Mouse (Mus musculus) 3134 (cell line): ENCODE results near the gene Stx4a.
A peak's percentile ranks its signal among the peaks of the same experiment; 100 is the strongest.
"Not testable (repeated sequence)": the region's sequence is repeated elsewhere in the genome, so short reads cannot be mapped to it uniquely, and the experiment has no call there.

ENCODE experiments used
- DNase-seq: peaks from one replicate; pipeline ENCODE4 v3.0.0-alpha.2; 2011; ENCODE audit warnings: low spot score; ENCODE audit not compliant: insufficient read length; ENCODE audit errors: extremely low read depth

The Stx4a gene

GRCm38 (mm10) chr7:127814241-127814921 lies 9.7 kb upstream of the Stx4a start:
- no peak for DNase-seq

DNA sequence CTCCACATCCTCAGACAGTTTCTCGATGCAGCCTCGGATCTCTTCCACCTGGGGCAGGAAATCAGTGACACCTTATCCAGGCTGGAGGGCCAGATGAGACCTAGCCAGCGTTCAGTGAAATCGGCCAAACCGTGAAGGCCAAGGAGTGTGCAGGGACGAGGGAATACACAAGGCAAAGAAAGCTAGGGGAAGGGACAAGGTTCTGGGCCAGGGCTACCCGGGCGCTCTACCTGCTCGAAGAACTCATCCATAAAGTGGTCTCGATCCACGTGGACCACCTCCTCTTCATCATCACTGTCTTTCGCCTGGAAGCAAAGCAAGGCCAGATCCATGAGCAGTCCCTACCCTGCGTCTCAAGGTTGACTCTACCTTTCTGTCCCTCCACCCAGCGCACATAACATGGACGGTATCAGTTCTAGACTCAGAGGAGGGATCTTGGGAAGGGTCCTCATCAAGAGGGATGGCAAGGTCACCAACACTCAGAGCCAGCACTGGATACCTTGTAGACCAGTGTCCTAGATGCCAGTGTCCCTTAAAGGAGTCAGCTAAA lies 8.9 kb upstream of the Stx4a start:
- no peak for DNase-seq

DNA sequence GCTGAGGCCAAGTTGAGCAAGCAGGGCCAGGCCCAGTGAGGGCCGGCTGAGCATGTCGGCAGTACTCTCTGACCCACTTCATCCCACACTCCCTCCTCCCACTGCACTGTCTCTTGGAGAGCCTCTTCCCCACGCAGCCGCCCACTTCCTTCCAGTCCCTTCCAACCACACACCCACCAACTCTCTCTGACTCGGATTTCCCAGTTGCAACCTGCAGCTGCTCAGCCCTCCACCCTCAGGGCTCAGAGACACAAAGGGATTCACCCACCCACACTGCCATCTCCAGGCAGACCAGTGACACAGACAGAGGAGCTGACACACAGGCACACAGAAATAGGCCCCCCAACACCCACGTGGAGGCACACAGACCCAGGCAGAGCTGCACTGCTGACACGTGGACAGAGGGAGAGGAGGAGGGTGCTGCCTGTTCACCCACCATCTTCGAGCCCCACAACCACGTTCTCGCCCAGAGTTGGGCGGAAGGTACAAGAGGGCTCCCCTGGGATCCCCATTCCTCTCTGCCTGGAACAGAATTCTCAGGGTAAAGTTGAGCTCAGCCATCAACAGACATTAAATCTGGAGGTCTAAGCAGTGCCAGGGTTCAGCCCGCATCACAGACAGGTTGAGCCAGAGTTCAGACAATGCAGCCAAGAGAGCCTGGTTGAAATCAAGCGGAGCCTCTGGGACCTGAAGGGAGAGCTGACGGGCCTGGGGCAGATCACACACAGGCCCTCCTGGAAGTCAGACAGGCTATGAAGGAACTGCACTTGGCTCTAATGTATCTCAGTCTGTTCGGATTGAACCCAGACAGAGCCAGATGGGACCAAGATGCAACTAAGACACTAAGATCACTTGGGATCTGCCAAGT lies 7.9 kb upstream of the Stx4a start:
- DNase-seq = no peak

- no peak for DNase-seq
These were observed 7.0 kb upstream of the Stx4a start for GRCm38 (mm10) chr7:127817053-127817452.

DNA sequence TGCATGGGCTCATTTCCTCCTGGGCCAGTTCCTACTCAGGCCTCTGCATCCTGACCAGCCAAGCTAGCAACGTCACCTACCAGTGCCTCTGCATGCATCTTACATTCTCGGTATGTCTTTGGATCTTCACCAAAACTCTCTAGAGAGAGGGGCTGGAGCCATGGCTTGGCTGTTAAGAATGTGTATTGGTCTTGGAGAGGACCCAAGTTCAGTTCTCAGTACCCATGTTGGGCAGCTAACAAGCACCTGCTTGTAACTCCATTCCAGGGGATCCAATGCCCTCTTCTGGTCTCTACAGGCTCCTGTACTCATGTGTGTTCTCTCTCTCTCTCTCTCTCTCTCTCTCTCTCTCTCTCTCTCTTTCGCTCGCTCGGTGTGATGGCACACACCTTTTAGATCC lies 6.3 kb upstream of the Stx4a start:
- no peak for DNase-seq

GRCm38 (mm10) chr7:127820836-127821509 lies 3.1 kb upstream of the Stx4a start:
- no peak for DNase-seq

DNA sequence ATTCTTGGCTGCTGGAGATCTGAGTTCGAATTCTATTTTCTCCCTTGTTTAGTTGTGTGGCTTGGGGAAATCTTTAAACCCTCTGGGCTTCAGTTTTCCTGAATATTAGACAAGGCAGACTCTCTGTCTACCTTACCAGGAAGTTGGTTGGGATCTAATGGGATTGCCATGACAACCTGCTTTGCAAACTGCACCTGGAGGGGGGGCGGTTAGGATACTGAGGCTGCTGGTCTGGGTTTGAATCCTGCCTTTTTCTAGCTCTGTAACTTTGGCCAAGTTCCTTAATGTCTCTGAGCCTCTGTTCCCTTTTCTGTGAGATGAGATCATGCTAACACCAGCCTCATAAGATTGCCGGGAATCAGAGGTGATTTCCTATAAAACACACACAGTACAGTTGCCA lies 1.6 kb upstream of the Stx4a start:
- DNase-seq = no peak

DNA sequence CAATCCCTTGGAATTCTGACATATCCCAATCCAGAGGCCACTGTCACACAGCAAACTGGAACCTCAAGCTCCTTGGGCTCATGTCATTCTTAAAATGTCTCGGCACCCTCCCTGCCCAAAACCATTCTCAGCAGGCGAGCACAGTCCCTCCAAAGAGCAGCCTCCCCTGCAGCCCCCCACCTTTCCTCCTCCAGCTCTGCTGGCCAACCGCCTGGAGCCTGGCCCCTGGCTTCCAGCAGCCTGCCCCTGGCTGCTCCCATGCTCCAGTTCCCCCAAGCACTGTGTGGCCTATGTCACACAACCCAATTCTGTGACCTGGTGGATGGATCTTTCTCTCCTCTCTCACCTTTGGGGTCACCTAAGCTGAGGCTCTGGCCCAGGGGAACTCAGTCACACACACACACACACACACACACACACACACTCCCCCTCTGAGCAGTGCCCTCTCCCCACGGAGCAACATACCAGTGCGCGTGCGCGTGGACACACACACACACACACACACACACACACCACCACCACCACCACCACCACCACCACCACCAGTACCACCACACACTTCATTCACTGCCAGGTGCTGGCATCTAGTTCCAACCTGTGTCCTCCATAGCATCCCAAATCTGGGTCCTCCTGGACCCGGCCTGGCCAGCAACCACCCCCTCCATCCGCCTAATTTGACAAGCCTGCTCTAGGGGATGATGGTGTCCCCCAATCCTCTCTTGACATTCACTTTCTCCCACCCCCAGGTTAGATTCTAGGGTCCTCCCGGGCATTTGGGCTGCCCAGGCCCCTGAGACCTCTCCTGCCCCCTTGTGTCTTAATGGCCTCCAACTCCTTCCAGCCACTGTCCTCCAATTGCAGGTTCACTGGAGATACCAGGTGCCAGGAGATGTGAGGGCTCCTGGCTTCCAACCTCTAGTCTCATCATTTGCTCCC lies 590 bp upstream of the Stx4a start:
- DNase-seq = no peak

- no peak for DNase-seq
These were observed 11.5 kb downstream of the Stx4a start for GRCm38 (mm10) chr7:127835550-127835949.

DNA sequence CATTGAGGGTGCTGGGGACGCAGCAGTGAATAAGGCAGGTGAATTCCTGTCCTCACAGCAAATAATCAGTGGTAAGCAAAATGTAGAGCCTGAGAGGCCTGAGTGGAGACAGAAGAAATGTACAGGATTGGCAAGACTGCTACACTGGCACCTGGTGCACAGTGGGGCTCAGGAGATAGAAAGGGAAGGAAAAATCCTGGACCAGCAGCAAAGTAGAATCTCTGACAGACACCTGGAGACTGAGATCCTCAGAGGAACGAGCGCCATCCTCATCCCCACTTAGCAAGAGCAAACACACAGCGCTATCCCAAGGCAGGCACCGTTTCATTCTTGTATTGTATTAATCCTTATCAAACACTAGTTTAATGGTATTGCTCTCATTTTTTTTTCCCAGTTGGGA lies 13.4 kb downstream of the Stx4a start:
- no peak for DNase-seq

- DNase-seq = not testable (repeated sequence)
These were observed 13.8 kb downstream of the Stx4a start for GRCm38 (mm10) chr7:127837878-127838277.

- DNase-seq = not testable (repeated sequence)
These were observed 15.9 kb downstream of the Stx4a start for GRCm38 (mm10) chr7:127840031-127840430.

GRCm38 (mm10) chr7:127840886-127841285 lies 16.8 kb downstream of the Stx4a start:
- DNase-seq = no peak

DNA sequence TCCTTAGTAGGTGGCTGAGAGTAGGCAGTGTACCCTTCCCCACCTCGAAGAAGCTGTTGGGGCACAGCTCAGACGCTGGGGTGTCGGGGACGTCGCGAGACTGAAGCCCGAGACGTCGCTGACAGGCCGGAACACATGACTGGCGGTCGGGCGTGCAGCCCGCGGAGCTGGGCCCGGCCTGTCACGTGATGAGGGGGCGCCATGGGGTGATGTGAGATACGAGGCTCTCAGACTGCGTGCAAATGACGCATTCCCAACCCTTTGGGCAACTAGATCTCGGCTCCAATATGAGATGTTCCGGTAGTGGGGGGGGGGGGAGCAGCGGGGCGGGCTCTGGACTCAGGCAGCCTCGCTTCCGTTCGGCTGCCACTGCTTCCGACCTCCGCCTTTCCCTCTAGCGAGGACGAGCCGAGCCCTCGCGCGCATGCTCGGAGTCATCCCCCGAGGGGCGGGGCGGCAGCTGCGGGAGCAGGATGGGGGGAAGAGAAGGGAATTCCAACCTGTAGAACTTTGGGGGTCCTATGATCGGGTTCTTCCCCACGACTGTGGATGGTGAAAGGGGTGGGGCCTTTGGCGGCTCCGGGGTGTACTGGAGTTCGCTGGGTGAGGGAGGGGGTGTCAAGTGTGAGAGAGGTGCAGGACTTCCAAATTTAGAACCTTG lies 17.4 kb downstream of the Stx4a start:
- DNase-seq = peak; percentile 94

DNA sequence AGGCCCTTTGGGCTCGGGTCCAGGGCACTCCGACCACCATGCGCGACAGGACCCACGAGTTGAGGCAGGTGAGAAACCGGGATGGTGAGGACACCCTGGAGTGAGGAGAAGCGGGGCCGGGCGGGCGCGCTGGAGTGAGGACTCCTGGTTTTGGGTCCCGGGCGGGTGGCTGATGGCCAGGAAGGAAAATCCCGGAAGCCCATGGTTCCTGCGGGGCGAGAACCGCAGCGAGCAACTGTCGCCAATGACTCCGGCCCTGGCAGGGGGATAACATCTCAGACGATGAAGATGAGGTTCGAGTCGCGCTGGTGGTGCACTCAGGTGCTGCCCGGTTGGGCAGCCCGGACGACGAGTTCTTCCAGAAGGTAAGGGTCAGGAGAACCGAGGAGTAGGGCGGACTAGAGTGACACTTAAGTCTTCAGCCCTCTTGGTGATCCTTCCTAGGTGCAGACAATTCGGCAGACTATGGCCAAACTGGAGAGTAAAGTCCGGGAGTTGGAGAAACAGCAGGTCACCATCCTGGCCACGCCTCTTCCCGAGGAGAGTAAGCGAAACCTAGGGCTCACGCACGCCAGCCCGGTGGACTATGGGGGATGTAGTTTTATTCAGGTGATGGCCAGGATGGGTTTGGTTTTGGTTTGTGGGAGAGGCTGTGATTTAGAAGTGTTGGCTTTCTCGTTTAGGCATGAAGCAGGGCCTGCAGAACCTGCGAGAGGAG lies 18.1 kb downstream of the Stx4a start:
- DNase-seq = peak; percentile 66

GRCm38 (mm10) chr7:127849973-127850875 lies 26.1 kb downstream of the Stx4a start:
- peak; percentile 45 for DNase-seq

DNA sequence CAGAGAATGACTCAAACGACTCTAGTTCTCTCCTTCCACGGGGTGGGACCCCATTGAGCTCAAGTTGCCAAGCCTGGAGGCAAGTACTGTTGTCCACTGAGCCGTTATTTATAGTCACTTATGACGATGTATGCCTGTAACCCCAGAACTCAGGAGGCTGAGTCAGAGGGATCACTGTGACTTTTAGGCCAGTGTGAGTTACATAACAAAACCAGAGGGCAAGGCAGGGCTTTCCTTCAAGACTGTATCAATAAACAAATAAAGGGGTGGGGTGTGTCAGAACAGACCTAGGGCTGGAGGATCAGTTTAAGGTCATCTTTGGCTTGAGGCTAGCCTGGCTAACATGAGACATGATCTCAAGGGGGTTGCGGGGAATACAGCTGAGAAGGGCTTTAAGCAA lies 26.8 kb downstream of the Stx4a start:
- DNase-seq = peak; percentile 49

- DNase-seq = no peak
These were observed 34.2 kb downstream of the Stx4a start for GRCm38 (mm10) chr7:127858258-127858657.
